Mouse (Mus musculus): ENCODE results near the gene Gnmt. TPM values are rescaled to one million over a fixed set of nuclear protein-coding genes. Genes with fewer than 3 reads are reported as not detected.

Gnmt gene
- total and polyA plus RNA-seq, 3 experiments, result 0.62 to 1.6 TPM; not detected in 1

DNA sequence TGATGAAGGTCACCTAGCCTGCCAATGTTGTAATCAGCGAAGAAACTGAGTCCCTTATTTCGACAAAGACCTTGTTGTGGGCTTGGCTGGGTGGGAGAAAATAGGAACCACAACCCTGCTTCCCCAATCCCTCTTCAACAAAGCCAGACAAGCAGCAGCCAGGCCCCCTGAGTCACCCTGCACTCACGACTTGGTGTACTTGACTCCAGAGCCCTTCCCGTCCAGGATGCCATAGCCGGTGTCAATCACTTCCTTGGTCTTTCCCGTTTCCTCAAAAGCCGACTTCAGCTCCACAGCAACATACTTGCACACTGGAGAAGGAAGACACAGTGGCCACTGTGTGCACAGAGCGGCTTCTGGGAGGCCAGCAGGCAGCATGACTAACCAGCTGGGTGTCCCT is 18.3 kb upstream of the Gnmt start:
- peaks cover 2 to 6% of the 10 kb centered on the region in 2 experiments; a peak in 3 of 4 replicates for H3K4me1 ChIP-seq (ENCODE audit: control insufficient read depth in 1 of 2, insufficient read depth in 2 of 2, low read length in 2 of 2)
- no peak overlapping the region for H3K27ac ChIP-seq (ENCODE audit: control insufficient read depth, low read depth, low read length)
- H3K36me3 ChIP-seq (ENCODE audit: control insufficient read depth in 1 of 2, insufficient read depth in 2 of 2, low read length in 2 of 2), result peaks cover 9 to 12% of the 10 kb centered on the region in 2 experiments
- no peak for DNase-seq (ENCODE audit: low read depth, low spot score)
- H3K9ac ChIP-seq (ENCODE audit: control insufficient read depth, low read depth, low read length, poor library complexity, severe bottlenecking), result no peak overlapping the region
- H3K27me3 ChIP-seq (ENCODE audit: control insufficient read depth in 1 of 2, insufficient read depth in 2 of 2, low read length in 2 of 2), result no peaks in the 10 kb centered on the region
- no peaks in the 10 kb centered on the region for H3K9me3 ChIP-seq (replicated peaks; ENCODE audit: insufficient read depth, low read length)
- H3K4me3 ChIP-seq (ENCODE audit: control insufficient read depth in 1 of 2, insufficient read depth in 1 of 2, low read depth in 2 of 2, low read length in 2 of 2), result no peak overlapping the region
- H3K79me2 ChIP-seq (ENCODE audit: control insufficient read depth, insufficient read depth, low read length, poor library complexity), result peaks cover 27% of the 10 kb centered on the region
- no peak for TF ChIP-seq MEF2A (IDR thresholded peaks at IDR 0.05; ENCODE audit: extremely low read depth, insufficient replicate concordance, low read depth, low read length, poor library complexity, severe bottlenecking)
- no peak for TF ChIP-seq POLR2AphosphoS2 (IDR thresholded peaks at IDR 0.05; ENCODE audit: low read length)
- no peak for TF ChIP-seq POLR2AphosphoS5 (IDR thresholded peaks at IDR 0.05; ENCODE audit: borderline replicate concordance, low read depth, low read length)
- TF ChIP-seq GATA1 (IDR thresholded peaks at IDR 0.05; ENCODE audit: low read depth, low read length), result no peak
- no peak for TF ChIP-seq ZKSCAN1 (IDR thresholded peaks at IDR 0.05; ENCODE audit: low read depth, low read length)

DNA sequence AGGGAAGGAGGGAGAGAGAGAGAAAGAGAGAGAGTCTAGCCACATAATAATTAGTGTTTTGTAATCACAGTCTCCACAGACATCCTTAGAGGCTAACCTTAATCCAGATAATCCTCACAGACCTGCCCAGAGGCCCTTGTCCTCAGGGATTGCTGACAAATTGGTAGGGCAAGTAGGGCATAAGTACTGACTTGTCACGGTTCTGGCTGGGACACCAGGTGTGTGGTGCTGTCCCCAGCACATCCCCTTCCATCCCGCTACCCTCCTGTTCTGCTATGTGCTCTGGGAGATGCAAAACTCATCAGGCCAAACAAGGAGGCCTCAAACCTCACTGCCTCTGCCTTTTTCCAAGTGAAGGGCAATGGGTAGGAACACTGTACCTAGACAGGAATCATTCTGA is 16.5 kb upstream of the Gnmt start:
- Histone ChIP-seq H3K27me3 (ENCODE audit: control insufficient read depth in 1 of 2, insufficient read depth in 2 of 2, low read length in 2 of 2) (no peaks in the 10 kb centered on the region), H3K9me3 (replicated peaks; ENCODE audit: insufficient read depth, low read length) (no peaks in the 10 kb centered on the region), H3K79me2 (ENCODE audit: control insufficient read depth, insufficient read depth, low read length, poor library complexity) (peaks cover 20% of the 10 kb centered on the region), H3K27ac (ENCODE audit: control insufficient read depth, low read depth, low read length) (no peak overlapping the region), H3K9ac (ENCODE audit: control insufficient read depth, low read depth, low read length, poor library complexity, severe bottlenecking) (no peak overlapping the region), H3K4me1 (ENCODE audit: control insufficient read depth in 1 of 2, insufficient read depth in 2 of 2, low read length in 2 of 2) (peaks cover under 1% of the 10 kb centered on the region in 2 experiments; a peak in 2 of 4 replicates), H3K4me3 (ENCODE audit: control insufficient read depth in 1 of 2, insufficient read depth in 1 of 2, low read depth in 2 of 2, low read length in 2 of 2) (no peak overlapping the region), H3K36me3 (ENCODE audit: control insufficient read depth in 1 of 2, insufficient read depth in 2 of 2, low read length in 2 of 2) (peaks cover 4 to 12% of the 10 kb centered on the region in 2 experiments)
- no peak for DNase-seq (ENCODE audit: low read depth, low spot score)
- TF ChIP-seq CHD2 (IDR thresholded peaks at IDR 0.05; ENCODE audit: low read length) (no peak), TCF12 (IDR thresholded peaks at IDR 0.05; ENCODE audit: low read depth, low read length) (no peak), CTCF (IDR thresholded peaks at IDR 0.05 in 2 of 3, conservative IDR thresholded peaks at IDR 0.05 in 1 of 3; ENCODE audit: control insufficient read depth in 1 of 3, insufficient read depth in 1 of 3, low read depth in 2 of 3, low read length in 3 of 3, poor library complexity in 1 of 3, severe bottlenecking in 1 of 3) (no peak), ZNF384 (IDR thresholded peaks at IDR 0.05; ENCODE audit: low read depth, low read length) (no peak), USF1 (IDR thresholded peaks at IDR 0.05; ENCODE audit: low read depth, low read length) (no peak), E2F4 (IDR thresholded peaks at IDR 0.05; ENCODE audit: borderline replicate concordance, low read depth, low read length) (no peak), ZMIZ1 (IDR thresholded peaks at IDR 0.05; ENCODE audit: low read depth, low read length) (no peak), ZC3H11A (IDR thresholded peaks at IDR 0.05; ENCODE audit: low read depth, low read length) (no peak), JUND (IDR thresholded peaks at IDR 0.05; ENCODE audit: low read depth, low read length) (no peak), ETS1 (IDR thresholded peaks at IDR 0.05; ENCODE audit: low read depth, low read length) (no peak), GABPA (IDR thresholded peaks at IDR 0.05; ENCODE audit: low read depth, low read length) (no peak), ELF1 (IDR thresholded peaks at IDR 0.05; ENCODE audit: low read depth, low read length) (no peak), HCFC1 (IDR thresholded peaks at IDR 0.05; ENCODE audit: low read depth, low read length) (no peak), UBTF (IDR thresholded peaks at IDR 0.05; ENCODE audit: borderline replicate concordance, insufficient read depth, low read depth, low read length) (no peak), MAFK (IDR thresholded peaks at IDR 0.05; ENCODE audit: borderline replicate concordance, low read depth, low read length) (no peak), KAT2A (conservative IDR thresholded peaks at IDR 0.05; ENCODE audit: low read depth, low read length) (no peak)
